Mouse (Mus musculus) 3T3-L1 (cell line): ENCODE measurements around the gene Slc17a7.

Experiments used
- DNase-seq: peaks from one replicate; pipeline ENCODE4 v3.0.0-alpha.2; 2015; ENCODE audit warnings: low read depth, low spot score

Gene Slc17a7

GRCm38 (mm10) chr7:45133446-45134159, 30.1 kb upstream of the Slc17a7 start:
- DNase-seq, result no peak

GRCm38 (mm10) chr7:45134544-45135026, 29.2 kb upstream of the Slc17a7 start:
- peak; percentile 27 for DNase-seq

DNA sequence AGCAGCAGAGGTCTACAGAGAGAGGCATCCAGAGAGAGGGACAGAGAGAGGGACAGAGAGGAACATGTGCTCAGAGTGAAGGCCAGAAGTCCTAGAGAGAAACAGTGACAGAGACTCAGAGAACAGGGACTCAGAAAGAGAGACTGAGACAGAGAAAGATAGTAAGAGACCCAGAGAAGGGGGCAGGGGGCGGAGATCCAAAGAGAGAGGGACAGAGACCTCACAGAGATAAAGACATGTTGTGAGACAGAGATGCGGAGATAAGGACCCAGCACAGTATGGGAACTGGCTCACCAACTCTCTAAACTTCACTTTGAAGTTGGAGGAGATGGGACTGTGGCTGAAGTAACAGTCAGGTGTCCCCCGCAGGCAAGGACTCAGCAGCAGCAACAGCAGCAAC, 28.4 kb upstream of the Slc17a7 start:
- DNase-seq, result no peak

DNA sequence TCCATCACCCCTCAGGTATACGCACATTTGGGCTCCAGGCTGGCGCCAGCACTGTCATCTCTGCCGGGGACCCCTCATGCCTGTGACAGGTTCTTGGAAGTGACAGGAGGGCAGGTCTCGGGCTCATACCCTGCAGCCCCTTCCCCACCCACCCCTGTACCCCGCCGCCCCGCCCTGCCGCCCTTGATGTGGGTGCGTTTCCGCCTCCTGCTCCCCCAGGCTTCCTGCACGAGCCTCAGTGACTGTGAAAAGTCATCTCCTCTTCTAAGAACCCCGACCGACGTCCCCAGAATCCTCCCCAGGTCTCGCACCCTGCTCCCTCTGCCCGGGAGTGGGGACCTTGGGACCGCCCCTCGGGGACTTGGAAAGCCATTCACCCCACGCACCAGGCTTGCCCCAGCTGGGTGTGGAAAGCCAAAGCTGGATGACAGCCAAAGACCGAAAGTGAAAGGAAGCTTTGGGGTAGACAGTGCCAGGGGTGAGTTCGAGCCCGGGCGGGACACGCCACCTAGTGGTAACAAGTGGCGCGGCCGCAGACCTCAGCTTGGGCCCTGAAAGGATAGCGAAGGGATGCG, 27.7 kb upstream of the Slc17a7 start, which contains the start of the genes Gm45713 and Flt3l:
Gm45713 (minus strand) TSS at position 239 of the 575 bp plus-strand sequence.
Flt3l (minus strand) TSS at position 440 of the 575 bp plus-strand sequence.
- DNase-seq, result peak; percentile 87

DNA sequence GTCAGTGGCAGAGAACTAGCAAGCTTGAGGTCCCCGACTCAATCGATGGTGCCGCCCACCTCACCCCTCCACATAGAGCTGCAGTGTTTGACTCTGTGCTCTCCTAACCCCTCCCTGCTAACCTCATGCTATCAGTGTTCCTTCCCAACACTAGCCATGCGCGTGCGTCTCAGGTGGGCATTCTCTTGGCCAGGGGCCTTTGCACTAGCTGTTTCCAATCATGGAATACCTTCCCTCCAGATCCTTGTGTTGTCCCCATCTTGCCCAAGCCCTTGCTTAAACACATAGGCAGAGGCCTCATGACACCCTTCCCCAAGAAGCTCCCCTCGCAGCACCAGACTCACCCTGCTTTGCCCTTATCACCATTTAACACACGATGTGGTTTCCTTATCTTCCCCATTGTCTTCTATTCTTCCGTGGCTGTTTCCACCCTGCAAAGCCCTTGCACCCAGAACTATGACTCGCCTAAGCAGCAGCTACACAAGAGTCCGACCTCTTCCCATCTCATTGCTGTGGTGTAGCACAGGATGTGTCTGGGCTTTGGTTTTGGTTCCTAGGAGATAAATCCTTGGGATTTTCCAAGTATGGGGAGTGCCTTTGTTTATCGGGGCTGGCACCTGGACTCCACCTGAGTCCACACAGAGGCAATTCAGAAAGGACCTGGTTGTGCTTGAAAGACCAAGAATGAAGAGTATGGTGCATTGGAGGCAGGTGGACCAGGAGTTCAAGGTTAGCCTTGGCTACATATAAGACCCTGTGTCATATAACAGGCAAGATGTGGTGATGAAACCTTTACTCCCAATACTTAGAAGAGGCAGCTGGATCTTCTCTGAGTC, 26.4 kb upstream of the Slc17a7 start:
- DNase-seq, result no peak

DNA sequence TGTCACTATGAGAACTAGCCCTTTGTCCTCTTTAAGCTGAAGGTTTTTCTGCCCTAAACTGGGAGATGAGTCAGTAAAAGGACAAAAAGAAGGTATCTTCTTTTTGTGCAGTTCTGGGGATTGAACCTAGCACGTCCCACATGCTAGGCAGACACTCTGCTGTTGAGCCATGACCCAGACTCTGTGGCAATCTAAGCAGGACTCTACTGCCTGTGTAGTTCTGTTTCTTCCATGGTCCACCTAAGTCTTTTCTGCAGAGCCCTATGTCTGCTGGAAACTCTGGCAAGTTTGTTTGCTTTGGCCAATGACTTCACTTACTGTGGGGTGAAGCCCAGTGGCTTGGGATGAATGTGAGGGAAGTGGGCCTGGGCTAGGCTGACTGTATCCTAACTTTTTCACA, 25.3 kb upstream of the Slc17a7 start:
- no peak for DNase-seq

DNA sequence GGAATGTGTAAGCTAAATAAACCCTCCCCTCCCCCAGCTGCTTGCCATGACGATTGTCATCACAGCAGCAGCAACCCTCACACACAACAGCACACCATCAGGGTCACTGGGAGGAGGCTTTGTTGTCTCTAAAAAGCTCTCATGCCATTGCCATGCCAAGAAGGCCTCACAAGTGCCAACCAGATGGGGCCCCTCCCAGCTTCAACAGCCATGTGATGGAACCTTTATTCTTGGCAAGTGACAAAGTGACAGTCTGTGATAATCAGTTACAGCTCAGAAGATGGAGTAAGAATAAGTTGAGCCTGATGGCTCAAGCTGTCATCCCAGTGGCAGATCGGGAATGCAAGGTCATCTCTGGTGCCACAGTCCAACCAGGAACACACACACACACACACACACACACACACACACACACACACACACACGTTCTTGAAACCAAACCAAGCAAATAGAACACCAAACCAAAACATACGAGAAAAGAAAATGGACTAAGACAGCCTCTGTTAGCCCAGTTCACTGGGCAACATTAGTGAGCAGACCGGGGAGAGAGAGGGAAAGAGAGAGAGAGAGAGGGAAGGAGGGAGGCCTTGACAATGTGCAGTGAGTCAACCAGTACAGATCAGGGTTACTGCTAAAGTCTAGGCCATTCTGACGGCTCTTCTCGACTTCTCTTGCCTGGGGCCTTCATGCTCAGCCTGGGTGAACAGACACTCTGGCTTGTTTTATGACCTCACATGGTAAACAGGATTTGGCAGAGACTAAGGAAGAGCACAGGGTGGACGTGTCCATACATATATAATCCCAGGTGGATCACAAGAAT, 23.6 kb upstream of the Slc17a7 start:
- no peak for DNase-seq

- no peak for DNase-seq
Measured at GRCm38 (mm10) chr7:45141319-45141718, 22.4 kb upstream of the Slc17a7 start.

GRCm38 (mm10) chr7:45141914-45142313, 21.8 kb upstream of the Slc17a7 start:
- DNase-seq, result no peak

DNA sequence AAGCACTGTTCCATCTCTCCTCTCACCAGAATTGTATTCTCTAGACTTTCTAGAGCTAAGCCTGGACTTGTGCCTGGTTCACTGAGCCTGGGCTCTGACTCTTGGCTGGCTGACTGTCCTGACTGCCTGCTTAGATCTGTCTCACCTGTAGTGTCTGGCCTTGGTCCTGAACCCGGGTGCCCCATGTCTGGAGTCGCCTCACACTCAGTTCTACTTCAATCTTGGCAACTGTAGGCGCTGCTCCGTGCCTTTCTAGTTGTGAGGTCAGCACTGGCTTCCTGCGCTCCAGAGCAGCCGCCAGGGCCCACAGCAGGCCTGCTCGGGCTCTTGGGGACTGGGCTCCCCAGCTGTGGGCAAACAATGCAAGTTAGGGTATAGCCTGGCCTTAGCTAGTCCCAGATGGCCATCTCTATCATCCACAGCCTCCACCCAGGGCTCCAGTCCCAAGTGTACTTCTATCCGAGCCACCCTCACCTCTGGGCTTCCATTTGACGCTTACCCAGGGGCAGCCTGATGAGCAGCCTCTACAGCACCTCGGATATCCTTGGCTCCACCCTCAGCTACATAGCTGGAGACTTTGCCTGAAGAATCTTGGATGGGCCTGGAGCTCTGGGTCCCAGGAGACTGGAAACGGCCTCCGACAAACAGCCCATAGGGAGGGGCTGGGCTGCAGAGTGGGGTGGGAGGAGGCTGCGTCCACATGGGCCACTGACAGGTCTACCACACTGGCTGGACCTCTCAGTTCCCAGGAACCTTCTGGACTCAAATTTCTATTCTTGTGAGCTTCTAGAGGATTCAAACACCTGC, 19.2 kb upstream of the Slc17a7 start:
- DNase-seq, result no peak

GRCm38 (mm10) chr7:45145460-45145859, 18.3 kb upstream of the Slc17a7 start:
- DNase-seq, result no peak

DNA sequence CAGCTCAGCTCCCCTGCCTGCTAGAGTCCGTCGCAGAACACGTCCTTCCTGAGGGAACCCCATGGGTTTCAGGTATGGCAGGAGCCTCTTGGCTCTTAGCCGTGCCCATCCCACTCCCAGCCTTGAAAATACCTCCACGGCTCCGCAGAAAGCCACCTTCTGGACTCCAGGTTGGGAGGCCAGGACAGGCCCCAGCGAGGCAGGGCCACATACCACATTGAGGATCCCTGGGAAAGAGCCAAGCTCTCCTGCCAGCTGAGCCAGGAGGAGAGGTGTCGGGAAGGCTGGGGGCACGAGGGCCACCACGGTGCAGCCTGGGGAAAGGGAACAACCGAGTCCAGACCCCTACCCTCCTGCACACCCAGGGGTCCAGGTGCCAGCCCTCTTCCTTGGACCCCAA, 16.5 kb upstream of the Slc17a7 start:
- DNase-seq, result no peak

DNA sequence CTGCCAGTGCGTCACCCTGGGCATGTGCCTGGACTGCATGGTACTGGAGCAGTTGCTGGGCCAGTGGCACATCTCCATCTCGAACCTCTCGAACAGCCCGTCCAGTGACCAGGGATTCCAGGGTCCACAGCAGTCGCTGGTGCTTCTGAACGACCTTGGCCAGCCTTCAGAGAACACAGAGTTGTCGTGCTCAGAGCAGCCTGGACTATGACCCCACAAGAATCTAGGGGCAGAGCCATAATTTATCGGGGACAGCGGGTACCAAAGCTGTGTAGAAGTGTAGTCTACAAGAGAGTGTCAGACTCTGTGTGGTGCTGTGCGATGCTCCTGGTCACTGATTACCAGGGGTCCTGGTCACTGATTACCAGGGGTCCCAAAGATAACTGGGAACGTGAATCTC, 15.8 kb upstream of the Slc17a7 start:
- DNase-seq, result no peak

DNA sequence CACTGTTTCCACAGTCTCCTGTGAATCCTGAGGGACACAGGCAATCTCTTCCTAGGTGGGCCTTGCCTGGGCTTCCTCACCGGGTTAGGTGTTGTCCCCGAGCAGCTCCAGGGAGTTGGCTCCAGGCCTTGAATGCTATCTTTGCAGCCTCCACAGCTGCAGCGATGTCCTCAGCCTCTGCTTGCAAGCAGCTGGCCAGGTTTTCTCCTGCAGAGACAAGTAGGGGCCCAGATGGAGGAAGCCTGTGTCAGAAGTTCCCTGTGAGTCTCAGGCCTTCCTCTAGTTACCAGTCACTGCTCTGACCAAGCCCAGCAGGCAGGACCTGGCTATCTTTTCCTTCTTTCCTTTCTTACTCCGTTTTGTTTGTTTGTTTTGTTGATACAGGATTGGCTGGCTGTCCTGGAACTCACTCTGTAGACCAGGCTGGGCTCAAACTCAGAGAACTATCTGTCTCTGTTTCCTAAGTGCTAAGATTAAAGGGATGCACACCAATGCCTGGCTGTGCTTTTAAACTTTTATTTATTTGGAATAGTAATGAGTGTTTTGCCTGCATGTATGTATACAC, 15.1 kb upstream of the Slc17a7 start:
- no peak for DNase-seq

- DNase-seq, result no peak
Measured at GRCm38 (mm10) chr7:45149545-45149944, 14.2 kb upstream of the Slc17a7 start.

DNA sequence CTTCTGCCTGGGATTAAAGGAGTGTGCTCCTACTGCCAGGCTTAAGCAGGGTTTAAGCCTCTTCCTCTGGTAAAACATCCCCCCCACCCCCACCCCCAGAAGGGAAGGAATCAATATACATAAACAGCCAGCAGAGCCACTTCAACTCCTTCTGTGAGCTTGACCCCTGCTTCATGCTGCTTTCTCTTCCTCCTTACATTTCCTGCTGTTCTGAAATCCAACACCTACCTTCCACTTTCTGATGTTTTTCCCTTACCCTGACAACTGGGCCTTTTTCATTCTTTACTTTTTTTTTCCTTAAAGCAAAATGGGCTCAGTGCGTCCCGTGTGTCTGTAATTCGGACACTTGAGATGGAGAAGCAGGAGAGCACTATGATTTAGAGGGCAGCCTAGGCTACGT, 13.4 kb upstream of the Slc17a7 start:
- DNase-seq, result no peak

GRCm38 (mm10) chr7:45151303-45151702, 12.4 kb upstream of the Slc17a7 start:
- DNase-seq, result peak; percentile 30

DNA sequence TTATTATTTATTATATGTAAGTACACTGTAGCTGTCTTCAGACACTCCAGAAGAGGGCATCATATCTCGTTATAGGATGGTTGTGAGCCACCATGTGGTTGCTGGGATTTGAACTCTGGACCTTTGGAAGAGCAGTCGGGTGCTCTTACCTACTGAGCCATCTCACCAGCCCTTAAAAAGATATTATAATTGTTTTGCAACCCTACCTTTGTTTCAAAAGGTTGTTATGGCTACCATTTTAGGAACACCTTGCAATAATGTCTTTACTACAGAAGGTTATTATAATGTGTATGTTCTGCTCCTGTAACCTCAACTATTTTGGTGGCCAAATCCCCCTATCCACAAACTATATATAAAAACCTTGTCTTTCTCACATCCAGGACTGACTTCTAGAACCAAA, 10.7 kb upstream of the Slc17a7 start:
- peak; percentile 7 for DNase-seq

DNA sequence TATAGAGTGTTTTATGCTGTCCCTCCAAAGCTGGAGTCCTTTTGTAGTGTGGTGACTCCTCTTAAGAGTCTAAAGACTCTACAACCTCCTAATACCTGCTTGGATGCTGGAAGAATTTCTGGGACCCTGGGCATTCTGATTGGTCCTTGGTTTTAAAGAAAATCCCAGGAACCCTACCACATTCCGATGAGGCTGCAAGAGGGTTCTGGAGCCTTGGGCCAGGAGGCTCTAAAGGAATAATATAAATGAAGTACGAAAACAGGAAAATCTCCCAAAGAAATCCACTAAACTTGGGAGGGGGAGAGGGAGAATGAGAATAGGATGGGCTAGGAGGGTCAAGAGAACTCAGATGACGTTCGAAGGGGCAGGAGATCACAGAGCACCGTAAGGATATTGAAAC, 10.2 kb upstream of the Slc17a7 start:
- DNase-seq, result peak; percentile 51
